Mouse (Mus musculus) liver, embryonic 14.5 days (tissue): Measurements from ENCODE around the gene Gmnn. TPM values are rescaled to one million over a fixed set of nuclear protein-coding genes. Genes with fewer than 3 reads are reported as not detected.

Source experiments
- ATAC-seq: fragments of 200-750 bp; cut with Nextera tagmentation; 2 replicates; pipeline ENCODE4 v1.8.0; 2017; ENCODE audit warnings: moderate number of reproducible peaks, mild to moderate bottlenecking, moderate library complexity; ENCODE audit not compliant: insufficient read depth
- DNase-seq, 3 experiments: peaks; one replicate each; pipeline ENCODE4 v3.0.0-alpha.2; 2012 to 2013; ENCODE audit warnings: low read depth in 3 of 3, low spot score in 3 of 3
- H3K27ac ChIP-seq: fragments of 300-500 bp; sonication (generic); 2 replicates; pipeline ENCODE4 v1.5.1; 2014; ENCODE audit warnings: moderate library complexity, mild to moderate bottlenecking, control low read depth, inconsistent platforms
- H3K27me3 ChIP-seq: fragments of 300-500 bp; sonication (generic); 2 replicates; pipeline ENCODE4 v1.6.1; 2014; ENCODE audit warnings: mild to moderate bottlenecking, low read length, moderate library complexity; ENCODE audit not compliant: control insufficient read depth, insufficient read depth
- H3K36me3 ChIP-seq: fragments of 300-500 bp; sonication (generic); replicated peaks from 2 replicates; pipeline ENCODE4 v1.6.1; 2014; ENCODE audit warnings: low read depth; ENCODE audit not compliant: control insufficient read depth, insufficient read depth
- H3K4me1 ChIP-seq, 2 experiments: fragments of 200-500 bp in 1 of 2; fragments of 300-500 bp in 1 of 2; sonication (generic) in 1 of 2; replicated peaks; 2 replicates each; pipeline ENCODE4 v1.6.1; 2012 to 2014; ENCODE audit warnings: antibody characterized with exemption in 1 of 2, inconsistent platforms in 1 of 2, low read length in 1 of 2; ENCODE audit not compliant: control insufficient read depth in 2 of 2, insufficient read depth in 2 of 2
- H3K4me2 ChIP-seq: fragments of 300-500 bp; sonication (generic); 2 replicates; pipeline ENCODE4 v1.6.1; 2014; ENCODE audit warnings: low read depth, mild to moderate bottlenecking, control low read depth, moderate library complexity
- H3K4me3 ChIP-seq, 2 experiments: fragments of 200-500 bp in 1 of 2; fragments of 300-500 bp in 1 of 2; sonication (generic) in 1 of 2; 2 replicates each; pipeline ENCODE4 v1.5.1; 2012 to 2014; ENCODE audit warnings: low read depth in 2 of 2, low read length in 2 of 2, mild to moderate bottlenecking in 2 of 2, control low read depth in 1 of 2, inconsistent platforms in 1 of 2, moderate library complexity in 1 of 2; ENCODE audit not compliant: insufficient read depth in 1 of 2
- H3K9ac ChIP-seq: fragments of 300-500 bp; sonication (generic); replicated peaks from 2 replicates; pipeline ENCODE4 v1.6.1; 2014; ENCODE audit warnings: mild to moderate bottlenecking, control low read depth, moderate library complexity
- H3K9me3 ChIP-seq: fragments of 300-500 bp; sonication (generic); 2 replicates; pipeline ENCODE4 v1.6.1; 2016; ENCODE audit warnings: low read length, mixed read lengths; ENCODE audit not compliant: control insufficient read depth
- CTCF ChIP-seq: IDR thresholded peaks from 2 replicates; pipeline ENCODE4 v1.5.1; 2016; ENCODE audit warnings: antibody characterized with exemption, low read depth, control low read depth
- EP300 ChIP-seq: IDR thresholded peaks from 2 replicates; pipeline ENCODE4 v1.6.1; 2016; ENCODE audit warnings: antibody characterized with exemption, low read depth
- WGBS: fragments of 180-500 bp; shearing (Covaris S2); extraction: QIAGEN DNeasy Blood & Tissue Kit; methylation state at CpG from one replicate; pipeline ENCODE4 v1.1.7; 2014; ENCODE audit not compliant: insufficient replicate concordance; 5-methylcytosine and 5-hydroxymethylcytosine counted together
- polyA plus RNA-seq, 2 experiments: library from polyadenylated mRNA; depleted of rRNA in 1 of 2; stranded (reverse) in 1 of 2; unstranded in 1 of 2; fragments of >200 nt; fragmentation: Nextera tagmentation in 1 of 2; extraction: Ambion mirVana in 1 of 2; gene quantifications; 2 replicates each; pipeline versions ENCODE4 v1.2.1 to v1.2.3; 2012 to 2014

Gene Gmnn
- polyA plus RNA-seq, 2 experiments: 65.7 to 149 TPM

GRCm38 (mm10) chr13:24735608-24736131 is 26.1 kb downstream of the Gmnn start:
- Histone ChIP-seq H3K9me3 (no peaks in the 10 kb centered on the region), H3K27me3 (no peaks in the 10 kb centered on the region), H3K9ac (no peak overlapping the region), H3K27ac (no peak overlapping the region), H3K4me3 (no peak overlapping the region), H3K36me3 (no peaks in the 10 kb centered on the region), H3K4me1 (no peaks in the 10 kb centered on the region), H3K4me2 (no peak overlapping the region)
- DNase-seq (no peak), ATAC-seq (no peak)
- TF ChIP-seq EP300: no peak
- TF ChIP-seq CTCF: no peak
- 77% methylated on average over 6 of the region's 6 CpGs for WGBS

GRCm38 (mm10) chr13:24734502-24734901 is 27.2 kb downstream of the Gmnn start:
- Histone ChIP-seq H3K27me3 (no peaks in the 10 kb centered on the region), H3K9ac (no peak overlapping the region), H3K4me3 (no peak overlapping the region), H3K4me2 (no peak overlapping the region), H3K4me1 (no peaks in the 10 kb centered on the region), H3K9me3 (no peaks in the 10 kb centered on the region), H3K27ac (no peak overlapping the region), H3K36me3 (no peaks in the 10 kb centered on the region)
- ATAC-seq: no peak
- 72% methylated on average over 5 of the region's 5 CpGs for WGBS
- TF ChIP-seq CTCF (no peak), EP300 (no peak)
- no peak for DNase-seq

GRCm38 (mm10) chr13:24729128-24729527 is 32.6 kb downstream of the Gmnn start:
- Histone ChIP-seq H3K4me2 (no peak overlapping the region), H3K4me1 (no peaks in the 10 kb centered on the region), H3K4me3 (no peak overlapping the region), H3K36me3 (no peaks in the 10 kb centered on the region), H3K9me3 (no peaks in the 10 kb centered on the region), H3K9ac (no peak overlapping the region), H3K27ac (no peak overlapping the region), H3K27me3 (no peaks in the 10 kb centered on the region)
- WGBS: 78% methylated on average over 5 of the region's 5 CpGs
- no peak for DNase-seq
- TF ChIP-seq CTCF (no peak), EP300 (no peak)
- no peak for ATAC-seq

- no peaks in the 10 kb centered on the region for H3K27me3 ChIP-seq
- no peak for TF ChIP-seq EP300
- TF ChIP-seq CTCF: no peak
Measured at GRCm38 (mm10) chr13:24724395-24724759, 37.3 kb downstream of the Gmnn start.

GRCm38 (mm10) chr13:24723699-24724394 is 37.9 kb downstream of the Gmnn start:
- WGBS: 68% methylated on average over 8 of the region's 8 CpGs
- no peak for DNase-seq
- no peak for TF ChIP-seq CTCF
- TF ChIP-seq EP300: no peak

More at GRCm38 (mm10) chr13:24724395-24724759, 37.3 kb downstream of the Gmnn start:
- Histone ChIP-seq H3K9ac (no peak overlapping the region), H3K36me3 (no peaks in the 10 kb centered on the region), H3K4me1 (no peaks in the 10 kb centered on the region), H3K9me3 (no peaks in the 10 kb centered on the region), H3K4me3 (no peak overlapping the region), H3K4me2 (no peak overlapping the region), H3K27ac (no peak overlapping the region)
- DNase-seq (no peak), ATAC-seq (no peak)
- WGBS: 67% methylated on average over 4 of the region's 4 CpGs

More at GRCm38 (mm10) chr13:24723699-24724394, 37.9 kb downstream of the Gmnn start:
- ATAC-seq: no peak
- Histone ChIP-seq H3K4me2 (no peak overlapping the region), H3K27me3 (no peaks in the 10 kb centered on the region), H3K4me1 (no peaks in the 10 kb centered on the region), H3K36me3 (no peaks in the 10 kb centered on the region), H3K4me3 (no peak overlapping the region), H3K9me3 (no peaks in the 10 kb centered on the region), H3K27ac (no peak overlapping the region), H3K9ac (no peak overlapping the region)
